Mouse (Mus musculus) hindbrain, embryonic 14.5 days (tissue): Measurements from ENCODE around the gene Fam102a. TPM values are rescaled to one million over a fixed set of nuclear protein-coding genes. Genes with fewer than 3 reads are reported as not detected.

Source experiments
- ATAC-seq: fragments of 200-750 bp; cut with Nextera tagmentation; 2 replicates; pipeline ENCODE4 v1.8.0; 2017; ENCODE audit warnings: moderate number of reproducible peaks, mild to moderate bottlenecking, moderate TSS enrichment, moderate library complexity; ENCODE audit not compliant: low FRiP score
- DNase-seq: peaks from one replicate; pipeline ENCODE4 v3.0.0-alpha.2; 2015; ENCODE audit warnings: low spot score
- H3K27ac ChIP-seq: fragments of 300-500 bp; sonication (generic); 2 replicates; pipeline ENCODE4 v1.5.1; 2014; ENCODE audit warnings: mild to moderate bottlenecking, moderate library complexity
- H3K27me3 ChIP-seq: fragments of 300-500 bp; sonication (generic); 2 replicates; pipeline ENCODE4 v1.6.1; 2014; ENCODE audit warnings: mild to moderate bottlenecking, low read length, mixed read lengths; ENCODE audit not compliant: control insufficient read depth, insufficient read depth
- H3K36me3 ChIP-seq: fragments of 300-500 bp; sonication (generic); replicated peaks from 2 replicates; pipeline ENCODE4 v1.6.1; 2014; ENCODE audit not compliant: control insufficient read depth, insufficient read depth
- H3K4me1 ChIP-seq: fragments of 300-500 bp; sonication (generic); replicated peaks from 2 replicates; pipeline ENCODE4 v1.6.1; 2014; ENCODE audit warnings: antibody characterized with exemption, low read length, mixed read lengths; ENCODE audit not compliant: control insufficient read depth, insufficient read depth
- H3K4me2 ChIP-seq: fragments of 300-500 bp; sonication (generic); replicated peaks from 2 replicates; pipeline ENCODE4 v1.6.1; 2014; ENCODE audit warnings: mild to moderate bottlenecking, moderate library complexity
- H3K4me3 ChIP-seq: fragments of 300-500 bp; sonication (generic); replicated peaks from 2 replicates; pipeline ENCODE4 v1.5.1; 2014; ENCODE audit warnings: mild to moderate bottlenecking, low read length
- H3K9ac ChIP-seq: fragments of 300-500 bp; sonication (generic); 2 replicates; pipeline ENCODE4 v1.6.1; 2014
- H3K9me3 ChIP-seq: fragments of 300-500 bp; sonication (generic); 2 replicates; pipeline ENCODE4 v1.6.1; 2016; ENCODE audit warnings: low read length; ENCODE audit not compliant: control insufficient read depth
- WGBS: fragments of 180-500 bp; shearing (Covaris S2); extraction: QIAGEN DNeasy Blood & Tissue Kit; methylation state at CpG from one replicate; pipeline ENCODE4 v1.1.7; 2014; 5-methylcytosine and 5-hydroxymethylcytosine counted together
- polyA plus RNA-seq: library from polyadenylated mRNA; unstranded; fragments of >200 nt; fragmentation: Nextera tagmentation; extraction: Ambion mirVana; gene quantifications from 2 replicates; pipeline ENCODE4 v1.2.1, GENCODE M21; 2014

Gene Fam102a
- polyA plus RNA-seq, 1 experiment from 2014 or later: 7.8 TPM

- no peak overlapping the region for H3K9ac ChIP-seq
- H3K27ac ChIP-seq: no peak overlapping the region
- no peak overlapping the region for H3K4me2 ChIP-seq
- DNase-seq: no peak
- H3K36me3 ChIP-seq: no peaks in the 10 kb centered on the region
- no peaks in the 10 kb centered on the region for H3K9me3 ChIP-seq
- no peak overlapping the region for H3K4me3 ChIP-seq
- WGBS: 82% methylated on average over 20 of the region's 20 CpGs
- no peaks in the 10 kb centered on the region for H3K27me3 ChIP-seq
- no peak for ATAC-seq
- H3K4me1 ChIP-seq: no peaks in the 10 kb centered on the region
Measured at GRCm38 (mm10) chr2:32495185-32495726, 39.9 kb upstream of the Fam102a start.

- ATAC-seq: no peak
- Histone ChIP-seq H3K4me1 (no peaks in the 10 kb centered on the region), H3K27ac (no peak overlapping the region), H3K4me3 (no peak overlapping the region), H3K9ac (no peak overlapping the region), H3K9me3 (no peaks in the 10 kb centered on the region), H3K27me3 (no peaks in the 10 kb centered on the region), H3K4me2 (no peak overlapping the region), H3K36me3 (no peaks in the 10 kb centered on the region)
- 70% methylated on average over 5 of the region's 5 CpGs for WGBS
- DNase-seq: no peak
Measured at GRCm38 (mm10) chr2:32496190-32496589, 38.9 kb upstream of the Fam102a start.

GRCm38 (mm10) chr2:32499365-32499764 is 35.8 kb upstream of the Fam102a start:
- H3K4me2 ChIP-seq: no peak overlapping the region
- no peaks in the 10 kb centered on the region for H3K27me3 ChIP-seq
- H3K9me3 ChIP-seq: no peaks in the 10 kb centered on the region
- ATAC-seq: no peak
- no peaks in the 10 kb centered on the region for H3K36me3 ChIP-seq
- H3K27ac ChIP-seq: no peak overlapping the region
- no peak for DNase-seq
- no peak overlapping the region for H3K4me3 ChIP-seq
- H3K9ac ChIP-seq: no peak overlapping the region
- WGBS: 88% methylated on average over 4 of the region's 4 CpGs
- no peaks in the 10 kb centered on the region for H3K4me1 ChIP-seq

GRCm38 (mm10) chr2:32500461-32500860 is 34.7 kb upstream of the Fam102a start:
- no peak overlapping the region for H3K9ac ChIP-seq
- H3K27me3 ChIP-seq: no peaks in the 10 kb centered on the region
- H3K9me3 ChIP-seq: no peaks in the 10 kb centered on the region
- ATAC-seq (no peak), DNase-seq (no peak)
- H3K36me3 ChIP-seq: no peaks in the 10 kb centered on the region
- H3K4me3 ChIP-seq: no peak overlapping the region
- H3K4me1 ChIP-seq: no peaks in the 10 kb centered on the region
- no peak overlapping the region for H3K4me2 ChIP-seq
- no peak overlapping the region for H3K27ac ChIP-seq
- WGBS: 82% methylated on average over 5 of the region's 5 CpGs

GRCm38 (mm10) chr2:32501754-32502324 is 33.3 kb upstream of the Fam102a start:
- no peak for DNase-seq
- Histone ChIP-seq H3K4me1 (no peaks in the 10 kb centered on the region), H3K4me3 (no peak overlapping the region), H3K27me3 (no peaks in the 10 kb centered on the region), H3K9me3 (no peaks in the 10 kb centered on the region), H3K36me3 (no peaks in the 10 kb centered on the region), H3K9ac (no peak overlapping the region), H3K4me2 (no peak overlapping the region), H3K27ac (no peak overlapping the region)
- no peak for ATAC-seq
- 78% methylated on average over 5 of the region's 5 CpGs for WGBS

GRCm38 (mm10) chr2:32502843-32503242 is 32.3 kb upstream of the Fam102a start:
- WGBS: 88% methylated on average over 12 of the region's 12 CpGs
- no peaks in the 10 kb centered on the region for H3K27me3 ChIP-seq

GRCm38 (mm10) chr2:32503588-32503987 is 31.5 kb upstream of the Fam102a start:
- Histone ChIP-seq H3K9me3 (no peaks in the 10 kb centered on the region), H3K4me1 (no peaks in the 10 kb centered on the region), H3K27me3 (no peaks in the 10 kb centered on the region), H3K36me3 (no peaks in the 10 kb centered on the region), H3K27ac (no peak overlapping the region), H3K4me3 (no peak overlapping the region), H3K4me2 (no peak overlapping the region), H3K9ac (no peak overlapping the region)
- WGBS: 65% methylated on average over 3 of the region's 3 CpGs
- ATAC-seq: no peak
- DNase-seq: no peak

More at GRCm38 (mm10) chr2:32502843-32503242, 32.3 kb upstream of the Fam102a start:
- ATAC-seq (no peak), DNase-seq (no peak)
- Histone ChIP-seq H3K9ac (no peak overlapping the region), H3K4me3 (no peak overlapping the region), H3K27ac (no peak overlapping the region), H3K9me3 (no peaks in the 10 kb centered on the region), H3K4me1 (no peaks in the 10 kb centered on the region), H3K36me3 (no peaks in the 10 kb centered on the region), H3K4me2 (no peak overlapping the region)

GRCm38 (mm10) chr2:32505536-32505935 is 29.6 kb upstream of the Fam102a start:
- no peak overlapping the region for H3K27ac ChIP-seq
- H3K4me2 ChIP-seq: no peak overlapping the region
- DNase-seq (no peak), ATAC-seq (no peak)
- H3K9ac ChIP-seq: no peak overlapping the region
- 98% methylated on average over 2 of the region's 2 CpGs for WGBS
- no peaks in the 10 kb centered on the region for H3K27me3 ChIP-seq
- H3K4me3 ChIP-seq: no peak overlapping the region
- no peaks in the 10 kb centered on the region for H3K4me1 ChIP-seq
- H3K9me3 ChIP-seq: no peaks in the 10 kb centered on the region
- no peaks in the 10 kb centered on the region for H3K36me3 ChIP-seq

GRCm38 (mm10) chr2:32506673-32507668 is 28.2 kb upstream of the Fam102a start:
- WGBS: 72% methylated on average over 22 of the region's 22 CpGs
- Histone ChIP-seq H3K27ac (no peak overlapping the region), H3K27me3 (no peaks in the 10 kb centered on the region), H3K4me3 (no peak overlapping the region), H3K4me1 (no peaks in the 10 kb centered on the region), H3K36me3 (no peaks in the 10 kb centered on the region), H3K4me2 (no peak overlapping the region), H3K9me3 (no peaks in the 10 kb centered on the region), H3K9ac (no peak overlapping the region)
- ATAC-seq: no peak
- no peak for DNase-seq
